Mouse (Mus musculus) layer of hippocampus, adult 9-11 months (tissue): ENCODE measurements around the gene Tnfrsf8.
"Not testable (repeated sequence)": the region's sequence is repeated elsewhere in the genome, so short reads cannot be mapped to it uniquely, and the experiment has no call there.

ENCODE experiments used
- DNase-seq: peaks from one replicate; pipeline ENCODE4 v3.0.0; 2022

The Tnfrsf8 gene

DNA sequence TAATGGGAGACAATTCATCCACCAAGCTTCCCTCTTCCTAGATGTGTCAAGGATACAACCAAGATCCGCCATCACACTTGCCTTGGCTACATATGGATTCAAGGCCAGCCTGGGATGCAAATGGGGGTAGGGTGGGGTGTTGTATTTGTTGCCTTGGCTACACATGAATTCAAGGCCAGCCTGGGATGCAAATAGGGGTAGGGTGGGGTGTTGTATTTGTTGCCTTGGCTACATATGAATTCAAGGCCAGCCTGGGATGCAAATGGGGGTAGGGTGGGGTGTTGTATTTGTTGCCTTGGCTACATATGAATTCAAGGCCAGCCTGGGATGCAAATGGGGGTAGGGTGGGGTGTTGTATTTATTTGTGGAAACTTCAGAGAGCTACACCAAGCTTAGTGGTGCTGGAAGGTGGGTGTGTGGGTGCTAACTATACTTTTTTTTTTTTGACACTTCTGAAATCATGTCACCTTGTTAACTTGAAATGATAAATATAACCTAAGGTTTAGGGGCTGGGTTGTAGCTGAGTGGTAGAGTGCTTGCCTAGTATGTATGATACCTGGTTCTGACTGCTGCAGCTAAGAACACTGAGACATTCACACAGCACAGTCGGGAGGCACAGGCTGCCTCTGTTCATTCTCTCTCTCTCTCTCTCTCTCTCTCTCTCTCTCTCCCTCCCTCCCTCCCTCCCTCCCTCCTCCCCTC, 9.2 kb downstream of the Tnfrsf8 start:
- not testable (repeated sequence) for DNase-seq

GRCm38 (mm10) chr4:145304109-145304508, 10.9 kb downstream of the Tnfrsf8 start:
- peak; percentile 44 for DNase-seq

DNA sequence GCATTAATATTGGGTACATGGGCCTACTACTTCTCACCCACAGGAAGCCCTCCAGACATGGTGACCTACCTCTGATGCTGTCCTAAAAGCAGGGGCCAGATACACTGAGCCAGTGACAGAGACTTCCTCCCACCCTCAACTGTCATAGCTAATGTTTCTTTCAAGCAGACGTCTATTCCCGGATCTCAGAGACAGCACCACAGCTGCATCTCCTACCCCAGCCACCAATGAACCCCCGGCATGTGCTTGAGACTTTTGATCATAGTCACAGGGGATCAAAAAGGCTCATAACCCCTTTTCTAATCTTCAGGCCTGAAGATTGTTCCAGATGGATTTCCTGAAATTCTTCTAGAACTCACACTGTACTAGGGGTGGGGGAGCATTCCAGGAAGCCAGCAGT, 12.9 kb downstream of the Tnfrsf8 start:
- no peak for DNase-seq

DNA sequence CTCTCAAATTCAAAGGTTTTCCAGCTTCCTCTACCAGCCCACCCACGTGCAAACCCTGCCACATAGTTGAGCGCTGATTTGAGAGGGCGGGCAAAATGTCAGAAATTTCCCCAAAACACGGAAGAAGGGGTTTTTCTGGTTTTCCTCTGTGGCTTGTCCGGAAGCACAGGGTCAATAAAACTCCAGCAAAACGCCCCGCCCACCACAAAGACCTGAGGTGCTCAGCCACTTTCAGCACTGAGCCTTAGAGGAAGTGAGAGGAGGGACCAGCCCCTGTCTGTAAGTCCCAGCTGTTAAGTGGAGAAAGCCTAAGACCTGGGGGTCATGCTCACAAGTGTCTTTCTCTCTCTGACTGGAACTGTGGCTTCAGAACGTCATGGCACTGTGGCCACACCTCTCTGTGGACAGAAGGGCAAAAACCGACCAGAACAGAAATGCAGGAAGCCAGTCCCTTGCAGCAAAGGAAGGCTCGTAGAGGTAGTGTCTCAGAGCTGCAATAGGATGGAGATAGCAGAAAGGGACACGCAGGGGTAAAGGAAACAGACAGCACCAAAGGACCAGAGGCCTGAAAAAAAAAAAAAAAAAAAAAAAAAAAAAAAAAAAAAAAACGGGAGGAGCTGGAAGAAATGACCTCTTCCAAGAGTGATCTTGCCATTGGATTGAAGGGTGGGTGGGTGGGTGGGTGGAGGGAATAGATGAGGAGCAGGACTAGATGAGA, 14.6 kb downstream of the Tnfrsf8 start:
- DNase-seq: no peak

DNA sequence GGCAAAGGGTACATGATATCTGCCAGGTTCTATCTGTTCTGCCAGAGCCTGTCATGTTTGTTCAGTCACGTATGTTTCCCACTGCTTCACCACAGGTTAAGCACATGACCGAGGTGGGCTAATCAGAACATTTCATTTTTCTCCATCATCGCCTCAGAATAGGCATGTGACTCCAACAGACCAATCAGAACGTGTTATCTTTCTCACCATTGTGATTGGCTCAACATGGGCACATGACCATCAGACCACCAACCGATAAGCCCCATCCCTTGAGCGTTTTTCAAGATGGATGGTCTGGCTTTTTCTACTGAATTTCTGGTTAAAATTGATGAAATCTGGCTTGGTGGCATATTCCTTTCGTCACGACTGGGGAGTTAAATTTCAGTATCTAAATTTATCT, 15.6 kb downstream of the Tnfrsf8 start:
- DNase-seq: no peak

- no peak for DNase-seq
These were observed 16.1 kb downstream of the Tnfrsf8 start for GRCm38 (mm10) chr4:145298846-145299245.

DNA sequence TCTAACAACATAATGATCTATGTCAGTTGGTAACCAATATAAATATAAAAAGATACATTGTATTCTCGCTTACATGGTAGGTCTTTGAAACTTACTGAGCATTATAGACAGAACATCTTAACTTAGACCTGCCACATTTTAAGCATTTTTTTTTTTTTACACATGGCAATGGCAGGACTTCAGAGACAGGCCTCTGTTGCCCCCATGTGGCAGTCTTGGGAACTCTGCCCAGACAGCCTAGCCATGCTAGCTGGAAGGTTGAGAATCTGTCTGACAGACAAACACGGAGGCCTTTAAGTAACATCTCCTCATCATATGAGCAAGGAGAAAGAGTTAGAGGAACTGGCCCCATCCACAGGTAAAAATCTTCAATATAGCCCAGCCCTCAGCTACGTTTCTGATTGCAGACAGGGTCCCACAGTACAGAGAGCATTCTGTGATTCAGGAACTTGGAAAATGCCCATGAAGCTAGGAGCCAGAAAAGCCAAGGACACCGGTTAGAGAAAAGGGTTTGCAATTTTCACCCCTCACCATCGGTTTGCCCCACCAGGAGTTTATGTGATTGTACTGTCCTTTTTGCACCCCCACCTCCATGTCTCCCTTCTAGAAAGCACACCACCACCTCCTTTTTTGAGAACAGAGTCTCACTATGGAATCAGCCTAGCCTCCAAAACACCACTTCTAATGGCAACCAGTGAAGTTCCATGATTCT, 19.2 kb downstream of the Tnfrsf8 start:
- peak; percentile 33 for DNase-seq

GRCm38 (mm10) chr4:145294588-145294987, 20.4 kb downstream of the Tnfrsf8 start:
- DNase-seq: no peak

DNA sequence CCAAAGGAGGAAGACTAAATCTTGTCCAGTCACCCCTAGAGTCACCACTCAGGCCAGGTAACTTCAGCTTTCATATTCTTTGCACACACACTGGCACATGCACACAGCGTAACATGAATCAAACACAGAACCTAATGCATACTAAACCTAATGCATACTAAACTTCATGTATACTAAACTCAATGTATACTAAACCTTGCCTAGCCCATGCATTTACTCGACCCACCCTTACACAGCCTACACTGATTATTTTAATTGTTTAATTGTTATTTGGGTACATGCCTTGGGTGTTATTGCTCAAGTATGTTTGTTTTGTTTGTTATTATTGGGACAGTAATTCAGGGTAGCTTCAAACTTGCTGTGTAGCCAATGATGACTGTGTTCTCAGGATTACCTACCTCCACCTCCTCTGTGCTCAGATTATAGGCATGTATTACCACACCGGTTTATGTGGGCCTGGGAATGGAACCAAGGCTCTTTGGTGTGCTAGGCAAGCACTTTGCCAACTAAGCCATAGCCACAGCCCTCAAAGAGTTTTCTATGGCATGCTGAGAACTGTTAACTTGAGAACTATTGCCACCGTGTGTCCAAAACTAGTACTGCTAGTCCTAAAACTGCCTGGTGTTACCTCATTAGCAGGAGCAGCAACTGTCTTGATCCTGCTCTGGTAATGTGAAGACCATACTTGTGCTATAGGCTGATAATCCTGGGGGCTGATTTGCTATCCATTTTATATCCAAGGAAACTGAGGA, 28.4 kb downstream of the Tnfrsf8 start:
- peak; percentile 73 for DNase-seq

DNA sequence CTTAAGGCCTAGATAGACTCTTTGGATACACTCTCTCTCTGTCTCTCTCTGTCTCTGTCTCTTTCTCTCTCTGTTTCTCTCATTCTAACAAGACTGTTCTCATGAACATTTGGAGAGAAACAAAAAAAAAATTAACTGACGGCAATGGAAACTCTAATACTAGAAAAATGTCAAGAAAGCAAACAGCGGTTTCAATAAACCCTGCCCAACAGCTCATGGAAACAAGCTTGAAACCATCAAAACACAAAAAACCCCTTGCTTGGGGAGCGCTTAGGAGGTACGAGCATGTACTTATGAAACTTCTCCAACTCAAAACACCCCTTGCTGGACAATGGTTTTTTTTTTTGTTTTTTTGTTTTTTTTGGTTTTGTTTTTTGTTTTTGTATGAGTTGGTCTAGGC, 30.3 kb downstream of the Tnfrsf8 start:
- no peak for DNase-seq

GRCm38 (mm10) chr4:145283441-145283840, 31.5 kb downstream of the Tnfrsf8 start:
- no peak for DNase-seq

GRCm38 (mm10) chr4:145280966-145281365, 34.0 kb downstream of the Tnfrsf8 start:
- no peak for DNase-seq

GRCm38 (mm10) chr4:145278724-145279370, 36.1 kb downstream of the Tnfrsf8 start:
- DNase-seq: no peak

GRCm38 (mm10) chr4:145278231-145278630, 36.7 kb downstream of the Tnfrsf8 start:
- DNase-seq: no peak

GRCm38 (mm10) chr4:145276368-145277249, 38.4 kb downstream of the Tnfrsf8 start:
- DNase-seq: no peak

DNA sequence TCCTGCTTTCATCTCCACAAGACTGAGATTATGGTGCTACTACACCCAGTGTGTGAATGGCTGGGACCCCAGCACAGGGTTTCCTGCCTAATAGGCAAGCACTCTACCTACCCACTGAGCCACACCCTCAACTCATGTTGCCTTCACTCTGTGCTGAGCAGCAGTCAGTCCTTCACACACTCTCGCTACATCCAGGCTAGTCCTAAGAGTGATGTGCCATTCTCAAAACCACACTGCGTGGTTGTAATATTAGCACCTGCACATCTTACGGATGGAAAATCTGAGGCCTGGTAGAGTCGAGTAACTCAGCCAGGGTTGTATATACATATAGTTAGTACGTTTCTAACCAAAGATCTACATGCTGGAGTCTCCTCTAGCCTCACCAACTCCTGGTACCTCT, 40.1 kb downstream of the Tnfrsf8 start:
- no peak for DNase-seq

GRCm38 (mm10) chr4:145273923-145274322, 41.0 kb downstream of the Tnfrsf8 start:
- DNase-seq: no peak

- no peak for DNase-seq
These were observed 42.2 kb downstream of the Tnfrsf8 start for GRCm38 (mm10) chr4:145272763-145273162.

DNA sequence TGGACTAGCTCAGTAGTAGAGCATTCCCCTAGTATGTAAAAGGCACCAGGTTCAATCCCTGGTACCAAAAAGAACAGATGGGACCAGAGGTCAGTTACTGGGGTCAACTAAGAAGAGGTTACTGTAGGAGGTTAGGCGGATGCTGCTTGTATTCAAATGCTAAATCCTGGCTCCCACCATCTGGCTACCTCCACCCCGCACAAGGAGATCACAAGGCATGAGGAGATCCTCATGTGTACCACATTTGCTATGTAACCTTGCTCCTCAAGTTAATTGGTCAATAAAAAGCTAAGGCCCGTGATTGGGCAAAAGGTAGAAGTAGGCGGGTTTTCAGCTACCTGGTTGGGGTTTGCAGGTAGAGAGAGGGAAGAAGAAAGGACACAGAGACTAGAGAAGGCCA, 43.3 kb downstream of the Tnfrsf8 start:
- DNase-seq: no peak

GRCm38 (mm10) chr4:145270136-145270535, 44.8 kb downstream of the Tnfrsf8 start:
- peak; percentile 67 for DNase-seq

DNA sequence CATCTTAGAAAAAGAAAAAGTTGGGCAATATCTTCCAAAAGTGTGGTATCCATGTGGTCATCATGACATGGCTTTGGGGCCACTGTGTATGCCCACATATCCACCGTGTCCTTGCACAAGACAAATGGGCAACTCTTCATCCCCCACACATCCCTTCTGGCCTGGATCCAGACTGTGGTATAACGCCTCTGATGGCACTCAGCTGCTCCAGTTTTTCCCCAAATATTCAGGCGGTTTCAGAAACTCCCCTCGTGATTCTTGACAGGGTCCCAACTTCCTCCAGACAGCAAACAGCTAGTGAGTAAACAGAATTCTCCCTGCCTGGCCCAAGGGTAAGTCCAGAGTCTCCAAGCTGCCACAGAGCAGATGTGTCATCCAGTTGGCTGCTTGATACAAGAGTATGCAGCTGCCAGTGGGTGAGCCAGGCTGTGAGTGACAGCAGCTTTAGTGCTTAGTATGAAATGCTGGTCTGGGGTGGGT, 47.3 kb downstream of the Tnfrsf8 start:
- peak; percentile 53 for DNase-seq
